Mouse (Mus musculus) midbrain, embryonic 13.5 days (tissue): ENCODE results near the gene Rxrb. TPM values are rescaled to one million over a fixed set of nuclear protein-coding genes. Genes with fewer than 3 reads are reported as not detected.
A peak's percentile ranks its signal among the peaks of the same experiment; 100 is the strongest.
"Not testable (repeated sequence)": the region's sequence is repeated elsewhere in the genome, so short reads cannot be mapped to it uniquely, and the experiment has no call there.

ENCODE experiments used
- ATAC-seq: fragments of 200-750 bp; cut with Nextera tagmentation; 2 replicates; pipeline ENCODE4 v1.8.0; 2017; ENCODE audit warnings: mild to moderate bottlenecking, moderate TSS enrichment, moderate library complexity
- H3K27ac ChIP-seq: fragments of 300-500 bp; sonication (generic); 2 replicates; pipeline ENCODE4 v1.5.1; 2015; ENCODE audit warnings: inconsistent platforms, mild to moderate bottlenecking, moderate library complexity
- H3K27me3 ChIP-seq: fragments of 300-500 bp; sonication (generic); 2 replicates; pipeline ENCODE4 v1.6.1; 2015; ENCODE audit warnings: mild to moderate bottlenecking, inconsistent platforms
- H3K36me3 ChIP-seq: fragments of 300-500 bp; sonication (generic); 2 replicates; pipeline ENCODE4 v1.6.1; 2015; ENCODE audit warnings: mild to moderate bottlenecking, inconsistent platforms
- H3K4me1 ChIP-seq: fragments of 300-500 bp; sonication (generic); replicated peaks from 2 replicates; pipeline ENCODE4 v1.6.1; 2015; ENCODE audit warnings: inconsistent platforms
- H3K4me2 ChIP-seq: fragments of 300-500 bp; sonication (generic); replicated peaks from 2 replicates; pipeline ENCODE4 v1.6.1; 2015; ENCODE audit warnings: moderate library complexity, mild to moderate bottlenecking, inconsistent platforms
- H3K4me3 ChIP-seq: fragments of 300-500 bp; sonication (generic); replicated peaks from 2 replicates; pipeline ENCODE4 v1.5.1; 2015; ENCODE audit warnings: mild to moderate bottlenecking, inconsistent platforms
- H3K9ac ChIP-seq: fragments of 300-500 bp; sonication (generic); replicated peaks from 2 replicates; pipeline ENCODE4 v1.6.1; 2015; ENCODE audit warnings: mild to moderate bottlenecking, inconsistent platforms
- H3K9me3 ChIP-seq: fragments of 300-500 bp; sonication (generic); 2 replicates; pipeline ENCODE4 v1.6.1; 2016; ENCODE audit warnings: mild to moderate bottlenecking, inconsistent platforms
- WGBS: fragments of 180-500 bp; shearing (Covaris S2); methylation state at CpG from one replicate; pipeline ENCODE4 v1.1.7; 2015; 5-methylcytosine and 5-hydroxymethylcytosine counted together
- polyA plus RNA-seq: library from polyadenylated mRNA; unstranded; fragments of >200 nt; fragmentation: Nextera tagmentation; extraction: Ambion mirVana; gene quantifications from 2 replicates; pipeline ENCODE4 v1.2.1, GENCODE M21; 2015

The Rxrb gene
- polyA plus RNA-seq: 57.9 and 62.7 TPM in 2 replicates

- under 1% methylated on average over 66 of the region's 88 CpGs for WGBS
- Histone ChIP-seq H3K27me3 (no peaks in the 10 kb centered on the region), H3K36me3 (peaks cover 50% of the 10 kb centered on the region), H3K4me1 (peaks cover 61% of the 10 kb centered on the region), H3K4me3 (peak within 1 kb of the TSS; percentile 90), H3K9me3 (no peaks in the 10 kb centered on the region), H3K9ac (peak within 1 kb of the TSS; percentile 96), H3K27ac (peak within 1 kb of the TSS; percentile 98), H3K4me2 (peak within 1 kb of the TSS; percentile 100)
- ATAC-seq: peak; percentile 76
Measured at GRCm38 (mm10) chr17:34031465-34032173, at the start of gene Rxrb, which contains the start of gene Slc39a7. TSS of gene Rxrb (plus strand) at chr17:34031812. TSS of gene Slc39a7 (minus strand) at chr17:34031682.

GRCm38 (mm10) chr17:33982136-33982535 lies 49.5 kb upstream of the Rxrb start:
- not testable (repeated sequence) for H3K36me3 ChIP-seq, H3K9ac ChIP-seq, ATAC-seq, H3K9me3 ChIP-seq
- Histone ChIP-seq H3K27ac (0 out of 2 replicates have a peak overlapping the region, but pooled peaks have one; percentile 90), H3K4me1 (peaks cover 24% of the 10 kb centered on the region), H3K4me2 (peak overlapping the region; percentile 59), H3K4me3 (peak overlapping the region; percentile 49), H3K27me3 (peaks cover 36% of the 10 kb centered on the region)
- 15% methylated on average over 8 of the region's 8 CpGs for WGBS

DNA sequence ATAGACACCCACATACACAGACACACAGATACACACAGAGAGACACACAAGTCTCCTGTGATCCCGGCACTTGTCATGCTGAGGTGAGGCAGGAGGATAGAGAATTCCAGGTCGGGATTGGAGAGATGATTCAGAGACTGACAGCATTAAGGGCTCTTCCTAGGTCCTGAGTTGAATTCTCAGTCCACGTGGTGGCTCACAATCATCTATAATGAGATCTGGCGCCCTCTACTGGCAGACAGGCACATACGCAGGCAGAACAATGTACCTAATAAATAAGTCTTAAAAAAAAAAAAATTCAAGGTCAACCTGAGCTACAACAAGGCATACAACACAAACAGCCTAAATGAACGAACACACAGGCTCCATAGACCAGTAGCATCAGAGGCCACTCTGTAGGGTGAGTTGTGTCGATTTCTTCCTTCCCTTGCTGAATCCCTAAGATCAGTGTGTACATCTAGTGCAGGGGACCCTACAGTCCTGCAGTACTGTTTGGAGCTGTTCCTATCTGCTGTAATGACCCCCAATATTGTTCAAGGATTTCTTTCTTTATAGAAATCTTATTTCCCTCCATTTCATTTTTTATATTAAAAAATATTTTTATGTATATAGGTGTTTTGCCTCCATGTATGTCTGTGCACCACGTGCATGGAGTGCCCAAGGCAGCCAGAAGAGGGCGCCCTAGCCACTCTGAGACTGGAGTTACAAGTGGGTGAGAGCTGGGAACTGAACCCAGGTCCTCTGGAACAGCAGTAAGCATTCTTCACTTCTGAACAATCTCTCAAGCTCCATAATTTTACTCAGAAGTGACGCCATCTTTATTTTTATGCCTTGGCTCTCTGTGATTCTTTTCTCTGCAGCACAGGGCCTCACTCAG lies 39.6 kb upstream of the Rxrb start:
- Histone ChIP-seq H3K9me3 (no peaks in the 10 kb centered on the region), H3K36me3 (no peaks in the 10 kb centered on the region), H3K4me2 (no peak overlapping the region), H3K4me3 (no peak overlapping the region), H3K27me3 (0 out of 2 replicates have a peak, but pooled peaks cover 3% of the 10 kb centered on the region), H3K4me1 (no peaks in the 10 kb centered on the region), H3K9ac (no peak overlapping the region), H3K27ac (no peak overlapping the region)
- WGBS: 33% methylated on average over 10 of the region's 10 CpGs
- ATAC-seq: peak; percentile 55; the same call in 1 of the 2 replicates

DNA sequence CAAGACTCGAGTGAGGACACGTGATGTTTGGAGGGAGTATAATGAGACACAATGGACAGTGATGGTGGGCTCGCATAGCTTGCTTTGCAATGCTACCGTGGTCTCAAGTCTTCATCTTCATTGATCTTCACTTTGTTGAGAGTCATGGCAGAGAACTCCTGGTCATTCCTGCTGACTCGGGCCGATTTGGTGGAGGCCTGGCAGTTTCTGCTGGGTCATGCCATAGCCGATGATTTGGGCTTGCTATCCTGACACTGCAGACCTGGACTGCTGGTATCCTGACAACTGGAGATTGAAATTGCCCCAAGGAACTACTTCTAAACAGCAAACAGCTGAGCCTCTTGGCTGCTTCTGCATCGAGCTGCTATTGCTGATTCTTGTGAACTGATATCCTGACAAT lies 36.7 kb upstream of the Rxrb start:
- WGBS: 92% methylated on average over 8 of the region's 8 CpGs
- Histone ChIP-seq H3K4me3 (no peak overlapping the region), H3K27ac (no peak overlapping the region), H3K9ac (no peak overlapping the region), H3K4me1 (peaks cover 6% of the 10 kb centered on the region), H3K9me3 (no peaks in the 10 kb centered on the region), H3K4me2 (no peak overlapping the region), H3K36me3 (no peaks in the 10 kb centered on the region), H3K27me3 (peaks cover 15% of the 10 kb centered on the region)
- no peak for ATAC-seq

DNA sequence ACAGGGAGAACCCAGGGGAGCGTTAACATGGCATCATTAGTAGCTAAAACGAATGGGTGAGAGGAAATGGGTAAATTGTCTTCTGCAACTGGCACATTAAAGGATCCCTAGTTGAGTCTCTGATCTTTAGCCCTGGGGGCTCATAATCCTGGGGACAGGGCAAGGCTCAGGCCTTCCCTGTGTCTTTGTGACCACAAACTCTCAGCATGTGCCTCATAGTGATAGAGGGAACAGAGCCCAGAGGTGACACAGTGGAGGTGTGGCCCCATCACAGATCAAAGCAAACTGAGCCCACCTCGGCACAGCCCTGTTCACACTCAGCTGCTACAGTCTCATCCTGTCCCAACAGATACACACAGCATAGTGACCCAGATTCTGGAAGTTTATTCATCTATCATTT lies 36.0 kb upstream of the Rxrb start:
- peaks cover 12% of the 10 kb centered on the region for H3K4me1 ChIP-seq
- 78% methylated on average over 3 of the region's 3 CpGs for WGBS

DNA sequence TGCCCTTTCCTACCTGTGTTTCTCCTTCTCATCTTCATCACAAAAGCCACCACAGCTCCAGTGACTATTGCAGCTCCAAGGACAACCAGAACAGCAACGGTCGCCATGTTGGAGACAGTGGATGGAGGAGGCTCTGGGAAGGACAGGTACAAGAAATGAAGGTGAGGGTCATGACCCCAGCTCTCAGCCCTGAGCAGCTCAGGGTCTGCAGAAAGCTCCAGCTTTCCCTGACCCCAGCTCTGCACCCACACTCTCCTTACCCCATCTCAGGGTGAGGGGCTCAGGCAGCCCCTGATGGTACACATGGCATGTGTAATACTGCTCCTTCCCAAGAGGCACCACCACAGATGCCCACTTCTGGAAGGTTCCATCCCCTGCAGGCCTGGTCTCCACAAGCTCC lies 34.6 kb upstream of the Rxrb start:
- not testable (repeated sequence) for H3K27ac ChIP-seq, H3K36me3 ChIP-seq, H3K9me3 ChIP-seq, H3K9ac ChIP-seq, H3K4me3 ChIP-seq, ATAC-seq, H3K4me2 ChIP-seq
- WGBS: 90% methylated on average over 2 of the region's 2 CpGs
- H3K27me3 ChIP-seq: peaks cover 35% of the 10 kb centered on the region
- H3K4me1 ChIP-seq: peaks cover 12% of the 10 kb centered on the region

More for the DNA sequence above, 36.0 kb upstream of the Rxrb start:
- no peak overlapping the region for H3K9ac ChIP-seq
- peaks cover 22% of the 10 kb centered on the region for H3K27me3 ChIP-seq
- H3K27ac ChIP-seq: no peak overlapping the region
- no peaks in the 10 kb centered on the region for H3K9me3 ChIP-seq
- no peak for ATAC-seq
- H3K4me3 ChIP-seq: no peak overlapping the region
- no peak overlapping the region for H3K4me2 ChIP-seq
- H3K36me3 ChIP-seq: no peaks in the 10 kb centered on the region

GRCm38 (mm10) chr17:33998697-33999096 lies 32.9 kb upstream of the Rxrb start:
- H3K4me3 ChIP-seq, H3K36me3 ChIP-seq, ATAC-seq, H3K9me3 ChIP-seq, H3K4me2 ChIP-seq, H3K27ac ChIP-seq, H3K9ac ChIP-seq: not testable (repeated sequence)
- H3K4me1 ChIP-seq: peaks cover 12% of the 10 kb centered on the region
- peaks cover 39% of the 10 kb centered on the region for H3K27me3 ChIP-seq
- 57% methylated on average over 5 of the region's 5 CpGs for WGBS

DNA sequence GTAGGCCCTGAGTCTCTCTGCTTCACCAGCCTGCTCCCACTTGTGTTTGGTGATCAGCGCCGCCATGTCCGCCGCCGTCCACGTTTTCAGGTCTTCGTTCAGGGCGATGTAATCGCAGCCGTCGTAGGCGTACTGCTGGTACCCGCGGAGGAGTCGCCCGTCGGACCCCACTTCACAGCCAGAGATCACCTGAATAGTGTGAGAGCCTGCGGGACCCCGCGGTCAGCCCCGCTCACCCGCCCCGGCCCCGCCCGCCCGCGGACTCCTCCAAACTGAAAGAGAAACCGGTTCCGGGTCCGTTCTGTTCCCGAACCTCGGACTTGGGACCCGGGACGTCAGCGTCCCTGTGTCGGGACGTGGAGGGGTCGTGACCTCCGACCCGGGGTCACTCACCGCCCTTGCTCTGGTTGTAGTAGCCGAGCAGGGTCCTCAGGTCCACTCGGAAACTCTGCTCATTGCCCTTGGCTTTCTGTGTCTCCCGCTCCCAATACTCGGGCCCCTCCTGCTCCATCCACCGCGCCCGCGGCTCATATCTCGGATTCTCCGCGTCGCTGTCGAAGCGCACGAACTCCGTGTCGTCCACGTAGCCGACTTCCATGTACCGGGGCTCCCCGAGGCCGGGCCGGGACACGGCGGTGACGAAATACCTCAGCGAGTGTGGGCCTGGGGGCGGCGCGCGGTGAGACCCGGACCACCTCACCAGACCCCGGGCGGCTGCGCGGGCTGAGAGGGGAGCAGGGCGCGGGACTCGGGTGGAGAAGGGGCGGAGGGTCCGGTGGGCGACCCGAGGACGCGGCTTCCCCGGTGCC lies 32.1 kb upstream of the Rxrb start:
- Histone ChIP-seq H3K36me3 (no peaks in the 10 kb centered on the region), H3K4me1 (peaks cover 12% of the 10 kb centered on the region), H3K9ac (peak overlapping the region; percentile 62), H3K27ac (no peak overlapping the region), H3K27me3 (peaks cover 39% of the 10 kb centered on the region), H3K9me3 (no peaks in the 10 kb centered on the region), H3K4me2 (peak overlapping the region; percentile 85), H3K4me3 (peak overlapping the region; percentile 50)
- WGBS: 2% methylated on average over 87 of the region's 87 CpGs
- ATAC-seq: peak; percentile 56

DNA sequence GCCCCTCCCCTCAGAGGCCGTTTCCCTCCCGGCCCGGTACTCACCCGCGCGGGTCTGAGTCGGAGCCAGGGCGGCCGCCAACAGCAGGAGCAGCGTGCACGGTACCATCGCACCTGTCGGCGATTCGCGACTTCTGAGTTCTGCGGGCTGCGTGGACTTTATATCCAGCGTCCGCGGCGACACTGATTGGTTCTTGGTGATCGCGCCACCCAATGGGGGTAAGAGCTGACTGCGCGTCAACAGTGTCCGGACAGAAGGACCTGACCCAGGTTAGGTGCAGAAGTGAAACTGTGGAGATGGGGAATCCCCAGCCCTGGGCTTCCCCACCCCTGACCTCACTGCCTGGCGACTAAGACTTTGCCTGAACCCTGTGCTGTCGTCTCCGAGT lies 31.5 kb upstream of the Rxrb start, which contains the start of gene H2-K1:
Gene H2-K1, minus strand, starts transcription at position 198 of the 388 bp plus-strand sequence.
- WGBS: under 1% methylated on average over 30 of the region's 30 CpGs

DNA sequence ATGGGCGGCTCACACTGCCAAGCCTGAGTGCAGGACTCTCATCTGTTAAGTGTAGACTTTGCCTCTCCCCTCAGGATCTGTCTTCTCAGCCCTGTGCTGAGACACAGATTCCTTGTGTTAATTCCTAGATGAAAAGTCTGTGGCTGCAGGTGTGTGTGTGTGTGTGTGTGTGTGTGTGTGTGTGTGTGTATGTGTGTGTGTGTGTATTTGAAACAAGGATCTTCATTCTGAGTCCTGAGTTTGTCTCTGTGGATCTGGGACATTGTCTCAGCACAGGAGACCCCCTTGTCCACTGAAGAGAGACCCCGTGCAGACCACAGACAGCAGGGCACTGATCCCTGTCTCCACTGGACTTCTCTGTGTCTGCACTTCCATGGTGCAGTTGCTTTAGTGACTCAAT lies 30.8 kb upstream of the Rxrb start:
- H3K9me3 ChIP-seq, H3K36me3 ChIP-seq, H3K4me2 ChIP-seq, H3K27ac ChIP-seq, ATAC-seq, H3K9ac ChIP-seq: not testable (repeated sequence)
- Histone ChIP-seq H3K4me1 (peaks cover 12% of the 10 kb centered on the region), H3K27me3 (peaks cover 39% of the 10 kb centered on the region), H3K4me3 (peak overlapping the region; percentile 50)
- 61% methylated on average over 2 of the region's 2 CpGs for WGBS

More for the DNA sequence above, 31.5 kb upstream of the Rxrb start, which contains the start of gene H2-K1:
- Histone ChIP-seq H3K4me2 (peak within 1 kb of the TSS; percentile 85), H3K36me3 (no peaks in the 10 kb centered on the region), H3K4me3 (peak within 1 kb of the TSS; percentile 50), H3K9ac (peak within 1 kb of the TSS; percentile 62), H3K27ac (no peak within 1 kb of the TSS), H3K4me1 (peaks cover 12% of the 10 kb centered on the region), H3K27me3 (peaks cover 39% of the 10 kb centered on the region), H3K9me3 (no peaks in the 10 kb centered on the region)
- ATAC-seq: peak; percentile 81

DNA sequence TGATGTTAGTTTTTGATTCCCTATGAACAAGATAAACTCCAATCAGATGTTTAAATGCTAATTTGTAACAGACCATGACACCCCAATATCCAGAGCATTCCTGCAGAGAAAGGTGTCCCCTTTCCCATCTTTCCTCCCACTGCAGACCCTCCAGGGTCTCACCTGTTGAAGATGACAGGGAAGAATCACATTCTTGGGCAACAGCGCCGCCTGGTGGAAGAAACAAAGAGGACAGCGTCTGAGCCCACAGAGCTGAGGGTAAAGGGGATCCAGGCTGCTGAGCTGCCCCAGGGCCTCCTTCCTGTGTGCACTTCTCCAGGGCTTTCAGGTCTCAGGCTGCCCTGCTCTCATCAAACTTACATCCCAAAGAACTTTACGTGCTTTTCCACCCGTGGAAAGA lies 28.2 kb upstream of the Rxrb start:
- Histone ChIP-seq H3K36me3 (no peaks in the 10 kb centered on the region), H3K4me1 (peaks cover 12% of the 10 kb centered on the region), H3K4me3 (no peak overlapping the region), H3K27me3 (peaks cover 39% of the 10 kb centered on the region), H3K9me3 (no peaks in the 10 kb centered on the region), H3K9ac (no peak overlapping the region), H3K4me2 (no peak overlapping the region), H3K27ac (no peak overlapping the region)
- no peak for ATAC-seq
- WGBS: 3% methylated on average over 5 of the region's 5 CpGs
